Mouse (Mus musculus) MEL (cell line): ENCODE results near the gene Samd4. TPM values are rescaled to one million over a fixed set of nuclear protein-coding genes. Genes with fewer than 3 reads are reported as not detected.

Source experiments
- DNase-seq: peaks from one replicate; pipeline ENCODE4 v3.0.0; 2011; ENCODE audit warnings: low read depth, low spot score
- H3K27ac ChIP-seq: 2 replicates; pipeline ENCODE4 v1.5.1; 2012; ENCODE audit warnings: low read depth, mild to moderate bottlenecking, control low read depth, low read length, moderate library complexity; ENCODE audit not compliant: control insufficient read depth
- H3K27me3 ChIP-seq, 2 experiments: fragments of 150-350 bp in 1 of 2; sonication (generic) in 1 of 2; 2 replicates each; pipeline ENCODE4 v1.6.1; 2012; ENCODE audit warnings: low read length in 2 of 2, mild to moderate bottlenecking in 2 of 2, improper control_type of control experiment in 1 of 2, moderate library complexity in 1 of 2; ENCODE audit not compliant: insufficient read depth in 2 of 2, control insufficient read depth in 1 of 2
- H3K36me3 ChIP-seq, 2 experiments: 2 replicates each; pipeline ENCODE4 v1.6.1; 2012 to 2014; ENCODE audit warnings: low read length in 2 of 2, improper control_type of control experiment in 1 of 2, inconsistent platforms in 1 of 2, mild to moderate bottlenecking in 1 of 2; ENCODE audit not compliant: insufficient read depth in 2 of 2, control insufficient read depth in 1 of 2
- H3K4me1 ChIP-seq, 2 experiments: fragments of 150-350 bp in 1 of 2; sonication (generic) in 1 of 2; 2 replicates each; pipeline ENCODE4 v1.6.1; 2012; ENCODE audit warnings: low read length in 2 of 2, improper control_type of control experiment in 1 of 2, mild to moderate bottlenecking in 1 of 2; ENCODE audit not compliant: insufficient read depth in 2 of 2, control insufficient read depth in 1 of 2
- H3K4me3 ChIP-seq, 2 experiments: fragments of 150-350 bp in 1 of 2; sonication (generic) in 1 of 2; 2 replicates each; pipeline ENCODE4 v1.5.1; 2012; ENCODE audit warnings: low read depth in 2 of 2, low read length in 2 of 2, mild to moderate bottlenecking in 2 of 2, moderate library complexity in 2 of 2, control low read depth in 1 of 2, improper control_type of control experiment in 1 of 2; ENCODE audit not compliant: control insufficient read depth in 1 of 2, insufficient read depth in 1 of 2
- H3K79me2 ChIP-seq: 2 replicates; pipeline ENCODE4 v1.6.1; 2012; ENCODE audit warnings: mild to moderate bottlenecking, low read length, moderate library complexity; ENCODE audit not compliant: control insufficient read depth, poor library complexity, insufficient read depth
- H3K9ac ChIP-seq: 2 replicates; pipeline ENCODE4 v1.6.1; 2012; ENCODE audit warnings: low read depth, mild to moderate bottlenecking, control low read depth, low read length, moderate library complexity; ENCODE audit not compliant: control insufficient read depth, poor library complexity, severe bottlenecking
- H3K9me3 ChIP-seq: fragments of 150-350 bp; sonication (generic); replicated peaks from 2 replicates; pipeline ENCODE4 v1.6.1; 2012; ENCODE audit warnings: mild to moderate bottlenecking, low read length, improper control_type of control experiment, moderate library complexity; ENCODE audit not compliant: insufficient read depth
- BHLHE40 ChIP-seq: IDR thresholded peaks from 2 replicates; pipeline ENCODE4 v1.6.1; 2012; ENCODE audit warnings: low read depth, mild to moderate bottlenecking, inconsistent platforms, low read length, improper control_type of control experiment, borderline replicate concordance
- CHD1 ChIP-seq: IDR thresholded peaks from 2 replicates; pipeline ENCODE4 v1.6.1; 2012; ENCODE audit warnings: low read depth, mild to moderate bottlenecking, inconsistent platforms, low read length, improper control_type of control experiment
- CHD2 ChIP-seq: IDR thresholded peaks from 2 replicates; pipeline ENCODE4 v1.6.1; 2011; ENCODE audit warnings: low read length, improper control_type of control experiment
- CTCF ChIP-seq, 3 experiments: IDR thresholded peaks in 2 of 3; conservative IDR thresholded peaks in 1 of 3; 2 replicates each; pipeline ENCODE4 v1.5.1; 2011 to 2012; ENCODE audit warnings: low read length in 3 of 3, low read depth in 2 of 3, mild to moderate bottlenecking in 2 of 3, improper control_type of control experiment in 1 of 3, inconsistent platforms in 1 of 3, mixed read lengths in 1 of 3, moderate library complexity in 1 of 3; ENCODE audit not compliant: control insufficient read depth in 1 of 3, insufficient read depth in 1 of 3, poor library complexity in 1 of 3, severe bottlenecking in 1 of 3
- ELF1 ChIP-seq: IDR thresholded peaks from 2 replicates; pipeline ENCODE4 v1.6.1; 2014; ENCODE audit warnings: low read depth, mild to moderate bottlenecking, inconsistent platforms, low read length, improper control_type of control experiment, moderate library complexity
- GABPA ChIP-seq: IDR thresholded peaks from 2 replicates; pipeline ENCODE4 v1.6.1; 2012; ENCODE audit warnings: low read depth, mild to moderate bottlenecking, inconsistent platforms, low read length, improper control_type of control experiment, moderate library complexity
- GATA1 ChIP-seq: IDR thresholded peaks from 2 replicates; pipeline ENCODE4 v1.6.1; 2011; ENCODE audit warnings: low read depth, low read length, improper control_type of control experiment
- HCFC1 ChIP-seq: IDR thresholded peaks from 2 replicates; pipeline ENCODE4 v1.6.1; 2012; ENCODE audit warnings: low read depth, mild to moderate bottlenecking, inconsistent platforms, low read length, improper control_type of control experiment, moderate library complexity
- JUND ChIP-seq: IDR thresholded peaks from 2 replicates; pipeline ENCODE4 v1.6.1; 2011; ENCODE audit warnings: low read depth, mild to moderate bottlenecking, improper control_type of control experiment, low read length
- MAFK ChIP-seq: IDR thresholded peaks from 2 replicates; pipeline ENCODE4 v1.6.1; 2011; ENCODE audit warnings: low read depth, mild to moderate bottlenecking, low read length, improper control_type of control experiment, borderline replicate concordance
- MAX ChIP-seq: IDR thresholded peaks from 2 replicates; pipeline ENCODE4 v1.6.1; 2011; ENCODE audit warnings: low read length, improper control_type of control experiment
- MAZ ChIP-seq: IDR thresholded peaks from 2 replicates; pipeline ENCODE4 v1.6.1; 2012; ENCODE audit warnings: low read depth, mild to moderate bottlenecking, inconsistent platforms, low read length, improper control_type of control experiment
- MXI1 ChIP-seq: IDR thresholded peaks from 2 replicates; pipeline ENCODE4 v1.6.1; 2011; ENCODE audit warnings: mild to moderate bottlenecking, low read depth, low read length, improper control_type of control experiment
- MYB ChIP-seq: IDR thresholded peaks from 2 replicates; pipeline ENCODE4 v1.6.1; 2011; ENCODE audit warnings: mild to moderate bottlenecking, low read depth, low read length, improper control_type of control experiment
- MYC ChIP-seq: IDR thresholded peaks from 2 replicates; pipeline ENCODE4 v1.6.1; 2011; ENCODE audit warnings: low read depth, mild to moderate bottlenecking, low read length, improper control_type of control experiment, moderate library complexity
- NELFE ChIP-seq: IDR thresholded peaks from 2 replicates; pipeline ENCODE4 v1.6.1; 2011; ENCODE audit warnings: low read depth, low read length, improper control_type of control experiment
- POLR2AphosphoS5 ChIP-seq: IDR thresholded peaks from 2 replicates; pipeline ENCODE4 v1.6.1; 2012; ENCODE audit warnings: low read depth, borderline replicate concordance, mild to moderate bottlenecking, inconsistent platforms, low read length, moderate library complexity, mixed read lengths
- RAD21 ChIP-seq: IDR thresholded peaks from 2 replicates; pipeline ENCODE4 v1.6.1; 2011; ENCODE audit warnings: mild to moderate bottlenecking, low read depth, low read length, improper control_type of control experiment
- TAL1 ChIP-seq: IDR thresholded peaks from 2 replicates; pipeline ENCODE4 v1.6.1; 2012; ENCODE audit warnings: mild to moderate bottlenecking, inconsistent platforms, low read length, moderate library complexity, mixed read lengths
- TCF12 ChIP-seq: IDR thresholded peaks from 2 replicates; pipeline ENCODE4 v1.6.1; 2014; ENCODE audit warnings: low read depth, mild to moderate bottlenecking, inconsistent platforms, low read length, improper control_type of control experiment, moderate library complexity
- USF1 ChIP-seq: IDR thresholded peaks from 2 replicates; pipeline ENCODE4 v1.6.1; 2014; ENCODE audit warnings: low read depth, mild to moderate bottlenecking, inconsistent platforms, low read length, improper control_type of control experiment, moderate library complexity
- USF2 ChIP-seq, 2 experiments: IDR thresholded peaks; 2 replicates each; pipeline ENCODE4 v1.6.1; 2011 to 2012; ENCODE audit warnings: improper control_type of control experiment in 2 of 2, low read length in 2 of 2, borderline replicate concordance in 1 of 2, inconsistent platforms in 1 of 2, low read depth in 1 of 2, mild to moderate bottlenecking in 1 of 2; ENCODE audit not compliant: insufficient read depth in 1 of 2
- ZNF384 ChIP-seq: IDR thresholded peaks from 2 replicates; pipeline ENCODE4 v1.6.1; 2012; ENCODE audit warnings: low read depth, mild to moderate bottlenecking, inconsistent platforms, low read length, improper control_type of control experiment
- polyA plus RNA-seq, 2 experiments: library from polyadenylated mRNA; stranded (reverse) in 1 of 2; unstranded in 1 of 2; fragments of >175 nt in 1 of 2; fragments of >200 nt in 1 of 2; gene quantifications; 2 replicates each; pipeline versions ENCODE4 v1.2.1 to v1.2.4; 2012; ENCODE audit warnings: low replicate concordance in 2 of 2, low read depth in 1 of 2; ENCODE audit not compliant: insufficient read length in 2 of 2, insufficient read depth in 1 of 2, missing spikeins in 1 of 2
- total RNA-seq: library from RNA; depleted of rRNA; stranded (reverse); fragments of 300-350 nt; gene quantifications from 2 replicates; pipeline ENCODE4 v1.2.3, GENCODE M21; 2012

Gene Samd4
- total and polyA plus RNA-seq, 3 experiments = 0.04 to 0.08 TPM; not detected in 1

- Histone ChIP-seq H3K27me3 (0 out of 4 replicates have a peak, but pooled peaks cover 0 to 3% of the 10 kb centered on the region in 2 experiments), H3K79me2 (no peaks in the 10 kb centered on the region), H3K27ac (no peak overlapping the region), H3K4me1 (no peaks in the 10 kb centered on the region)
- TF ChIP-seq CTCF (IDR thresholded peaks at IDR 0.05 in 2 of 3, conservative IDR thresholded peaks at IDR 0.05 in 1 of 3; ENCODE audit: control insufficient read depth in 1 of 3, insufficient read depth in 1 of 3, low read depth in 2 of 3, low read length in 3 of 3, poor library complexity in 1 of 3, severe bottlenecking in 1 of 3) = no peak
- TF ChIP-seq, all 39 proteins: peak for 0
- H3K9me3 ChIP-seq = no peaks in the 10 kb centered on the region
- DNase-seq = no peak
- H3K4me3 ChIP-seq = no peak overlapping the region
- H3K36me3 ChIP-seq = no peaks in the 10 kb centered on the region
- no peak overlapping the region for H3K9ac ChIP-seq
Observed at GRCm38 (mm10) chr14:46952264-46952663, 69.6 kb downstream of the Samd4 start.

GRCm38 (mm10) chr14:46955109-46955508 is 72.5 kb downstream of the Samd4 start:
- Histone ChIP-seq H3K27me3 (no peaks in the 10 kb centered on the region), H3K4me3 (no peak overlapping the region), H3K79me2 (no peaks in the 10 kb centered on the region), H3K27ac (no peak overlapping the region), H3K36me3 (no peaks in the 10 kb centered on the region), H3K4me1 (no peaks in the 10 kb centered on the region), H3K9ac (no peak overlapping the region), H3K9me3 (no peaks in the 10 kb centered on the region)
- DNase-seq = no peak
- TF ChIP-seq GATA1 = no peak
- TF ChIP-seq JUND = no peak
- no peak for TF ChIP-seq MYB
- no peak for TF ChIP-seq CTCF (IDR thresholded peaks at IDR 0.05 in 2 of 3, conservative IDR thresholded peaks at IDR 0.05 in 1 of 3; ENCODE audit: control insufficient read depth in 1 of 3, insufficient read depth in 1 of 3, low read depth in 2 of 3, low read length in 3 of 3, poor library complexity in 1 of 3, severe bottlenecking in 1 of 3)
- no peak for TF ChIP-seq HCFC1
- TF ChIP-seq TCF12 = no peak
- no peak for TF ChIP-seq MAZ
- no peak for TF ChIP-seq TAL1
- TF ChIP-seq GABPA = no peak
- no peak for TF ChIP-seq USF1
- no peak for TF ChIP-seq MYC
- no peak for TF ChIP-seq CHD2
- no peak for TF ChIP-seq ELF1
- TF ChIP-seq NELFE = no peak
- no peak for TF ChIP-seq MAFK

GRCm38 (mm10) chr14:46955574-46956043 is 73.0 kb downstream of the Samd4 start:
- Histone ChIP-seq H3K79me2 (no peaks in the 10 kb centered on the region), H3K9ac (no peak overlapping the region), H3K36me3 (no peaks in the 10 kb centered on the region), H3K9me3 (no peaks in the 10 kb centered on the region), H3K4me1 (no peaks in the 10 kb centered on the region)
- no peak for DNase-seq
- no peak for TF ChIP-seq MYB
- TF ChIP-seq POLR2AphosphoS5 = no peak
- no peak for TF ChIP-seq ZNF384
- no peak for TF ChIP-seq MXI1
- TF ChIP-seq MYC = no peak
- TF ChIP-seq RAD21 = no peak
- no peak for TF ChIP-seq CHD1
- no peak for TF ChIP-seq MAX
- no peak for TF ChIP-seq JUND
- no peak for TF ChIP-seq CTCF (IDR thresholded peaks at IDR 0.05 in 2 of 3, conservative IDR thresholded peaks at IDR 0.05 in 1 of 3; ENCODE audit: control insufficient read depth in 1 of 3, insufficient read depth in 1 of 3, low read depth in 2 of 3, low read length in 3 of 3, poor library complexity in 1 of 3, severe bottlenecking in 1 of 3)
- TF ChIP-seq GABPA = no peak
- no peak for TF ChIP-seq BHLHE40
- TF ChIP-seq TAL1 = no peak
- TF ChIP-seq USF2 (IDR thresholded peaks at IDR 0.05; ENCODE audit: borderline replicate concordance in 1 of 2, insufficient read depth in 1 of 2, low read depth in 1 of 2, low read length in 2 of 2) = no peak
- no peak for TF ChIP-seq HCFC1
- TF ChIP-seq, all 39 proteins: peak for 0
- Histone ChIP-seq H3K27ac (no peak overlapping the region), H3K27me3 (no peaks in the 10 kb centered on the region), H3K4me3 (no peak overlapping the region)
